ENCODE assay signal across 23 mouse cellular contexts in the genomic region with DNA sequence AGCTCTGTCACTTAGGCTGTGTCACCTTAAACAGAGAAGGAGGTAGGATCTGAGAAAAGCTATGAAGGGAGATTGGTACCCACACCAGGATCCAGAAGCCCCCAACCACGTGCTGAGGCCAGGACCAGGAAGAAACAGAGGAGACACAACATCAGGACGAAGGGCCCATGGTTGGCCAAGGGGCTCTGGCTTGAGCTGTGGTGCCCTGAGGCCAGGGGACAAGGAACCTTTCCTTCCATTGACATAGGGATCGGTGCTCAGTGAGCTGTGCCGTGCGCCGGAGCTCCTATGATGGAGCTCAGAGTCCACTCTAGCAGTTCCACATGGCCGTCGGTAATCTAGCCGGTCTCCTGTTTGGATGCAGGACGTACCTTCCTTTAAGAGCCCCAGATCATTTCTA. TPM values are rescaled to one million over a fixed set of nuclear protein-coding genes. Genes with fewer than 3 reads are reported as not detected.
DNase-seq lines count a peak whose midpoint lies in the region.
"Had no signal": no experiment of that assay in that cellular context is flagged by ENCODE, and none has a peak within 500 bp of the region (broad histone marks: within the 10 kb centered on the region; RNA-seq: fewer than 3 reads in every experiment).

No protein-coding gene starts in this region.

- no peaks in the 10 kb centered on the region for H3K36me3 ChIP-seq in heart, embryonic 10.5 days
- H3K36me3 ChIP-seq: G1E had no signal

- 89% methylated on average over 10 of the region's 10 CpGs for WGBS in heart, embryonic 10.5 days

- H3K27ac ChIP-seq in heart, embryonic 10.5 days = no peak overlapping the region

- peaks cover 20% of the 10 kb centered on the region for H3K27me3 ChIP-seq in heart, embryonic 10.5 days (ENCODE audit: insufficient read depth, poor library complexity, severe bottlenecking)
- H3K27me3 ChIP-seq: CH12.LX, Patski had no signal

- peak; percentile 54 for DNase-seq in heart, adult 11 months
- DNase-seq in heart, adult 9 months (ENCODE audit: low spot score in 2 of 2) = no peak
- DNase-seq in heart, embryonic 10.5 days (ENCODE audit: low spot score) = peak; percentile 69
- no peak for DNase-seq in heart, postnatal 14 days
- DNase-seq: adrenal gland, adult 2 months; adrenal gland, adult 8-10 months; adrenal gland, postnatal 10 days; adrenal gland, postnatal 14 days; adrenal gland, postnatal 25 days; adrenal gland, postnatal 36 days; B cell, adult 2 months; cerebellum, adult 11 months; cerebellum, adult 11-12 months; cerebellum, adult 18-20 months had no signal

- no peaks in the 10 kb centered on the region for H3K9me3 ChIP-seq in heart, embryonic 10.5 days
- H3K9me3 ChIP-seq: G1E had no signal

- intact Hi-C loops in heart, postnatal 14 days (cut with DNase I) = no loop called here

- H3K4me3 ChIP-seq in heart, embryonic 10.5 days = no peak overlapping the region

- H3K4me1 ChIP-seq in heart, embryonic 10.5 days = no peaks in the 10 kb centered on the region

RNA-seq across cellular contexts. Expression of a gene that starts 25.3 kb away (rescaled TPM):
- 0.10 TPM in 1 of 2 replicates, not detected in the other for polyA plus RNA-seq in heart, embryonic 10.5 days (2016; fragmentation: Nextera tagmentation; extraction: Ambion mirVana)
- total RNA-seq in heart, postnatal 14 days (2021) = under 1 TPM in 1 of 2 experiments, not detected in 1; 0.22 TPM
- total RNA-seq: adrenal gland, adult 18-20 months; adrenal gland, postnatal 14 days; CH12.LX; ES-E14; G1E; MEL had no signal
- polyA plus RNA-seq: G1E had no signal

RNA-seq across cellular contexts. Expression of a gene that starts 26.3 kb away (rescaled TPM):
- 0.53 and 3.8 TPM in 2 replicates for polyA plus RNA-seq in heart, embryonic 10.5 days (2016; fragmentation: Nextera tagmentation; extraction: Ambion mirVana)
- total RNA-seq in heart, postnatal 14 days (2021) = not detected
- total RNA-seq: adrenal gland, adult 18-20 months; adrenal gland, adult 2 months; adrenal gland, adult 8-10 months; adrenal gland, postnatal 10 days; adrenal gland, postnatal 14 days; adrenal gland, postnatal 25 days; adrenal gland, postnatal 36 days; CH12.LX; G1E; MEL had no signal
- polyA plus RNA-seq: activated CD4-positive, CD25-positive, alpha-beta regulatory T cell, adult 4 months; adrenal gland, adult 2 months; C2C12; CD4-positive, CD25-positive, alpha-beta regulatory T cell, adult 4 months; G1E; Patski had no signal

Comparison
In these comparisons a context has a peak if more than half of its experiments do, and no peak if none do; other contexts are left out.
1. DNase-seq: peak in heart, adult 11 months (single experiment) and heart, embryonic 10.5 days (single experiment); none in heart, adult 9 months (0 of 2) and heart, postnatal 14 days (0 of 2).